Mouse (Mus musculus) C2C12 (cell line): ENCODE data around the gene Zfp385b.

Experiments
- CTCF ChIP-seq: IDR thresholded peaks from one replicate; pipeline ENCODE4 v1.5.1; 2011; ENCODE audit not compliant: control insufficient read depth, insufficient read depth, insufficient read length
- FOSL1 ChIP-seq: IDR thresholded peaks from one replicate; pipeline ENCODE4 v1.8.0; 2011; ENCODE audit warnings: mild to moderate bottlenecking, low read length; ENCODE audit not compliant: poor library complexity, insufficient read depth, severe bottlenecking
- MAX ChIP-seq: IDR thresholded peaks from one replicate; pipeline ENCODE4 v1.6.1; 2011; ENCODE audit warnings: mild to moderate bottlenecking, control low read depth
- MYOD1 ChIP-seq: IDR thresholded peaks from one replicate; pipeline ENCODE4 v1.6.1; 2011; ENCODE audit warnings: low read depth; ENCODE audit not compliant: control insufficient read depth, insufficient read length
- MYOG ChIP-seq: IDR thresholded peaks from one replicate; pipeline ENCODE4 v1.6.1; 2011; ENCODE audit not compliant: control insufficient read depth, insufficient read length; ENCODE audit errors: extremely low read depth
- USF1 ChIP-seq: IDR thresholded peaks from one replicate; pipeline ENCODE4 v1.6.1; 2011; ENCODE audit warnings: low read depth, mild to moderate bottlenecking, control low read depth, moderate library complexity

DNA sequence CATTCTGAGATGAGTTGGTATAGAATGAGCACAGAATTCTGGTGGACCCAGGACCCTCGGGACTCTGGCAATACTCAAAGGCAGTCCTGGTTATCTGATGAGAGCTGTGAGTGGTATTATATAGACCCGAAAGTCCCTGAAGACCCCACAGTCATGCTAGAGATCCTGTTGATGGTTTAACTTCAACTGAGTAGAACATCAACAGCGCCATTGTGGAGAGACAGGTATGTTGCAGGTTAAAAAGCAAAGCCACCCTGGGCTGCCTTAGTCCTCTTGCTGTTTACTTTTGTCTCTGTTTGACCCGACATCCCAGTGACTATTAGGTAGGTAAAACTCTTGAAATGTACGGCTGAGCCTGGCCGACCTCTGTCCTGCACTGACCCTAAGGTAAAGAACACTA, 431.3 kb downstream of the Zfp385b start:
- TF ChIP-seq CTCF (no peak), USF1 (no peak), MYOD1 (no peak), MAX (no peak), MYOG (no peak), FOSL1 (no peak)
